Mouse (Mus musculus) liver, embryonic 14.5 days (tissue): ENCODE measurements around the gene Poll.

Experiments used
- CTCF ChIP-seq: IDR thresholded peaks from 2 replicates; pipeline ENCODE4 v1.5.1; 2016; ENCODE audit warnings: antibody characterized with exemption, low read depth, control low read depth
- EP300 ChIP-seq: IDR thresholded peaks from 2 replicates; pipeline ENCODE4 v1.6.1; 2016; ENCODE audit warnings: antibody characterized with exemption, low read depth

DNA sequence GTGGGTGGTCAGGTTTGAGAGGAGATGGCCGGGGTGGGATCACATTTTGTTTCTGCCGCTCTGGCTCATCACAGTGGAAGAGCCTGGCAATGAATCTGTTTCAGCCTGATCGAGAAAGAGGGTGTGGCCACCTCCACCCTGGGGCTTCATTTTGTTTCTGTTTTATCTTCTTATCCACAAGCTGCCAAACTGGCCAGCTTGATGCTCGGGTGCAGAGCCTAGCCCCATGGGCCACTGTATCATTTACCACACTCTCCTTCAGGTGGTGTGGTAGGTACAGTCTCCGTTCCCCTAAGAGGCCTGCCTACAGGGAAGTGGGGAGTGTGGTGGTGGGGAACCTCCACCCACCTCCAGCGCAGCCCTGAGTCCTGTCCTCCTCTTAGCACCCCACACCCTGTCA lies 12.7 kb upstream of the Poll start:
- TF ChIP-seq CTCF, result no peak
- TF ChIP-seq EP300, result no peak
